In genomic region chr4:129909261-129909731, GRCm38 (mm10) we compare ENCODE assay signal across 12 mouse cellular contexts. TPM values are rescaled to one million over a fixed set of nuclear protein-coding genes. Genes with fewer than 3 reads are reported as not detected.
DNase-seq lines count a peak whose midpoint lies in the region; ATAC-seq lines count a peak whose summit lies in the region.
"Had no signal": no experiment of that assay in that cellular context is flagged by ENCODE, and none has a peak within 500 bp of the region (broad histone marks: within the 10 kb centered on the region; RNA-seq: fewer than 3 reads in every experiment).

No protein-coding gene starts in this region.

- H3K27ac ChIP-seq in heart, embryonic 15.5 days: peak overlapping the region; percentile 1; the same call in 1 of the 2 replicates
- H3K27ac ChIP-seq: embryonic facial prominence, embryonic 13.5 days had no signal

- peaks cover 27% of the 10 kb centered on the region for H3K4me1 ChIP-seq in heart, embryonic 15.5 days (replicated peaks)

- DNase-seq in heart, adult 8-10 months (ENCODE audit: low spot score): no peak
- peak; percentile 52 to 55 for DNase-seq in spleen, adult 18-20 months
- no peak for DNase-seq in spleen, adult 12 weeks (ENCODE audit: low spot score)
- peak; percentile 67 for DNase-seq in splenic B cell, adult 2 months (ENCODE audit: low read depth, low spot score)
- no peak for DNase-seq in right cerebral cortex, adult 2 months (ENCODE audit: low spot score in 2 of 2)
- DNase-seq in ovary, postnatal 36 days (ENCODE audit: low spot score): no peak
- DNase-seq: cerebellum, adult 11-12 months; right cerebral cortex, adult 18-20 months had no signal

- no peak for ATAC-seq in heart, embryonic 15.5 days (replicated peaks; ENCODE audit: insufficient number of reproducible peaks, insufficient read depth, low FRiP score, low read depth)
- ATAC-seq in inflammation-experienced regulatory T-cells, adult 6 months: peak; percentile 32
- ATAC-seq: forebrain, embryonic 16.5 days had no signal

- no peak overlapping the region for H3K4me3 ChIP-seq in heart, embryonic 15.5 days
- H3K4me3 ChIP-seq: embryonic facial prominence, embryonic 13.5 days had no signal

- H3K36me3 ChIP-seq in heart, embryonic 15.5 days: no peaks in the 10 kb centered on the region
- no peaks in the 10 kb centered on the region for H3K36me3 ChIP-seq in splenic B cell, adult 2 months (ENCODE audit: control insufficient read depth, insufficient read depth, low read length, poor library complexity, severe bottlenecking)
- H3K36me3 ChIP-seq: embryonic facial prominence, embryonic 13.5 days had no signal

- H3K27me3 ChIP-seq in heart, embryonic 15.5 days: no peaks in the 10 kb centered on the region
- H3K27me3 ChIP-seq in splenic B cell, adult 2 months (ENCODE audit: control insufficient read depth, insufficient read depth, low read length, poor library complexity, severe bottlenecking): no peaks in the 10 kb centered on the region
- H3K27me3 ChIP-seq: embryonic facial prominence, embryonic 13.5 days had no signal

- no peak overlapping the region for H3K4me2 ChIP-seq in heart, embryonic 15.5 days
- H3K4me2 ChIP-seq: embryonic facial prominence, embryonic 13.5 days had no signal

- WGBS in heart, embryonic 15.5 days: 56% methylated on average over 4 of the region's 4 CpGs

- H3K9me3 ChIP-seq in heart, embryonic 15.5 days (replicated peaks): no peaks in the 10 kb centered on the region
- H3K9me3 ChIP-seq: embryonic facial prominence, embryonic 13.5 days had no signal

- H3K9ac ChIP-seq in heart, embryonic 15.5 days: no peak overlapping the region
- H3K9ac ChIP-seq: embryonic facial prominence, embryonic 13.5 days had no signal

RNA-seq across cellular contexts. Expression of gene Spocd1, which starts 19.8 kb away (rescaled TPM):
- polyA plus RNA-seq in heart, embryonic 15.5 days (2015; fragmentation: Nextera tagmentation; extraction: Ambion mirVana): 0.30 and 0.31 TPM in 2 replicates
- under 1 TPM in 1 of 4 experiments, not detected in 3; 0.09 TPM for total RNA-seq in heart, adult 8-10 months (2022)
- not detected for polyA plus RNA-seq in inflammation-experienced regulatory T-cells, adult 6 months (2017; shearing (Covaris generic))
- polyA plus RNA-seq: forebrain, embryonic 16.5 days had no signal

Comparison
In these comparisons a context has a peak if more than half of its experiments do, and no peak if none do; other contexts are left out.
1. DNase-seq: peak in spleen, adult 18-20 months (2 of 2) and splenic B cell, adult 2 months (single experiment); none in heart, adult 8-10 months (single experiment), spleen, adult 12 weeks (single experiment), right cerebral cortex, adult 2 months (0 of 2) and ovary, postnatal 36 days (single experiment).